Mouse (Mus musculus) urinary bladder, adult 2 months (tissue): Measurements from ENCODE around the gene Zc3hav1l. TPM values are rescaled to one million over a fixed set of nuclear protein-coding genes. Genes with fewer than 3 reads are reported as not detected.

Source experiments
- DNase-seq: peaks from one replicate; pipeline ENCODE4 v3.0.0; 2022; ENCODE audit warnings: low spot score
- polyA plus RNA-seq: library from polyadenylated mRNA; depleted of rRNA; stranded (reverse); fragments of >200 nt; gene quantifications from 2 replicates; pipeline ENCODE4 v1.2.3, GENCODE M21; 2012

Gene Zc3hav1l
- polyA plus RNA-seq, 1 experiment, result 6.9 TPM

DNA sequence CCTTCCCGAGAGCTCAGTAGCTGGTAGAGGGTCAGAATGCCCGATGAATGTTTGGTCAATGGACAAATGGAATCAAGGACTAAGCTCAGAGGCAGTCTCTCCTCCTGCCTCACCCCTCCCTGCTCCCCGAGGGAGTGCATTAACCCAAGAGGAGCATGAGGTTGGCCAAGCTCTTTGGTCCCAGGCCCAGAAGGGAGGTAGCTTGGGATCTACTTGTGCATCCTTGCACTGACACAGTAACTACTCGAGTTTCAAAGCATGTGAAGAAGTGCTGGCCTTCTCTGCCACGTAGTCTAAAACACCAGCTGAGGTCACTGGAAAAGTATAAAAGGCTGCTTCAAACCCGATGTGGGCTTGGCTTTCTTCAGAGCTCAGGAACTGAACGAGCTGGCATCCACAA is 34.6 kb downstream of the Zc3hav1l start:
- no peak for DNase-seq

GRCm38 (mm10) chr6:38263393-38264159 is 35.5 kb downstream of the Zc3hav1l start:
- no peak for DNase-seq

- DNase-seq, result no peak
Measured at GRCm38 (mm10) chr6:38261877-38262276, 37.2 kb downstream of the Zc3hav1l start.

- no peak for DNase-seq
Measured at GRCm38 (mm10) chr6:38257506-38257905, 41.6 kb downstream of the Zc3hav1l start.

- DNase-seq, result no peak
Measured at GRCm38 (mm10) chr6:38256793-38257192, 42.3 kb downstream of the Zc3hav1l start.

DNA sequence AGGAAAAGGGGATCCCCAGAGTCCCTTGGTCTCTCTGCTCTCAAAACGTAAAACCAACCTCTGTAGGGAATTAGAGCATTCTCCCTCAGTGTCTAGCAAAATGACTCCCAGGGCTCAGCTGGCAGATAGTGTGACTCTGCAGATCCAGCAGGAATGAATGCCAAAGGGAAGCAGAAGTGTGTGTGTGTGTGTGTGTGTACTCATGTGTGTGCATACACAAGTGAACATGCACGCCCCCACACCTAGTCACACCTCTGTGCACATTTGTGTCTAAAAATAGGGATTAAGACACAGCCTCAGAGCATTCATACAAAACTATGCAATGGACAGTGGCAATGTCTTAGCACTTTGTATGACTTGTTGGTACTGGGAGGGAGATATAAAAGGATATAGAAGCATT is 43.3 kb downstream of the Zc3hav1l start:
- no peak for DNase-seq

GRCm38 (mm10) chr6:38253736-38254641 is 45.1 kb downstream of the Zc3hav1l start, which contains the start of gene D630045J12Rik:
TSS of gene D630045J12Rik (minus strand) at chr6:38254009.
- peak; percentile 68 for DNase-seq

GRCm38 (mm10) chr6:38252766-38253735 is 46.0 kb downstream of the Zc3hav1l start:
- DNase-seq, result no peak

- DNase-seq, result no peak
Measured at GRCm38 (mm10) chr6:38252139-38252538, 46.9 kb downstream of the Zc3hav1l start.

DNA sequence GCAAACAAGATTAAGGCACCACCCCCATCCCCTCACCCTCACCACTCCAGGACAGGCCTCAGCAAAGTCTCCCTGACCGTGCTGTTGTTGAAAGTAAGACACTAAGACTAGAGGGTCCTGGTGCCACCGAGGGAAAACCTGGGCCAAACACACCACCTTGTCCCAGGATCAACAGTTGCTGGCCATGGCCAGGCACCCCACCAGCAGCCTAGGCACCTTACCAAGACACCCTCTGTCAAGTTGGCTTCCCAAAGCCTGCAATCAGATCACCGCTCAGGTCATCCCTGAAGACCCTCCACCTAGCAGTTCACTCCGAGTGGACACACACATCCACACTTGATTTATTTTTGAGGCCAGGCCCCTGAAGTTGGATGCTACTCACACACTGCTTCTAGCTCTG is 47.6 kb downstream of the Zc3hav1l start:
- DNase-seq, result no peak

DNA sequence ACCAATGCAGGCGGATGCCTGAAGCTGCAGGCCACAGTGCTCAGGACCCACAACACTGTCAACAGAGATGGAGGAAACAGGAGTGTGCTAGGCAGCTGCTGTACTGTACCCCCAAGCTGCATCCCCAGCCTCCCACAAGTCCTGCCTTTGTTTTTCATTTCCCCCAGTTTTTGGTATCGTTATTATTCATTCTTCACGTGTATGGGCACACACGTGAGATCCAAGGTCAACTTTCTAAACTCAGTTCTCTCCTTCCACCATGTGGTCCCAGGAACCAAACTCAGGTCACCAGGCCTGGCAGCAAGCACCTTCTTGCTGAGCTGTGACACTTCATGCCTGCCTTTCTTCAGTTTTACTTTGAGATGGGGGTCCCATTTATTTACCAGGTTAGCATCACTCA is 51.7 kb downstream of the Zc3hav1l start:
- no peak for DNase-seq

GRCm38 (mm10) chr6:38244806-38245205 is 54.3 kb downstream of the Zc3hav1l start:
- DNase-seq, result no peak

DNA sequence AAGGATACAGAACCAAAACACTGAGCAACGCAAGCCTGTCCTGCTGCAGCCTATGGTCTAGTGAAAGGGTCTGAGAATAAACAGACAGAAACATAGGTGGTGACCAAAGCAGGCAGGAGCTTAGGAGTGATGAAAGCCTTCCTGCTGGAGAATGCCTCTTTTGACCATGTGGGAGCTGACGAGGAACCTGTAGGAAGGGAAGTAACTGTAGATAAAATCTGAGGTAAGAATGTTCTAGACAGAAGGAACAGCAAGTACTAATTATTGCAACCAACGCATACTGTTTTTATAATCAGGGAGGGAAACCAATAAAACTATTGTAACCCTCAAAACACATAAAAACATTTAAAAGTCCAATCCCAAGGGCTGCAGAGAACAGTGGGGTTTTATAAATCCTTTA is 54.9 kb downstream of the Zc3hav1l start:
- DNase-seq, result no peak

DNA sequence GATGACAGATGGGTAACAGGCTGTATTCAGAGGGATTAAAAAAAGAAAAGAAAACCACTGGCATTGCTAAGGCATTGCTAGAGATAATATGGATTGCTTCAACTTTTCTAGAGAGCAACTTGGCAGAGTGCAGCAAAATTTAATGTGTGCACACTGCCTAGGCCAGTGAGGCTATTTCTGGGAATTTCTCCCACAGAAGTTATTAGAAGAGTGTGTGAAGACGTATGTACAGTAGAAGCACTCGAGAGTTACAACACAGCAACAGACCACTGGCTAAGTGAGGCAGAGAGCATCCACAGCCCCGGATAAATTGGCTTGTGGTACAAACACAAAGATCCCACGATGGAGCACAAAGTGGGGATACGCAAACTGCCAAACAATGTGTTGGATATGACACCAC is 56.2 kb downstream of the Zc3hav1l start:
- no peak for DNase-seq

- DNase-seq, result no peak
Measured at GRCm38 (mm10) chr6:38242295-38242830, 56.7 kb downstream of the Zc3hav1l start.

DNA sequence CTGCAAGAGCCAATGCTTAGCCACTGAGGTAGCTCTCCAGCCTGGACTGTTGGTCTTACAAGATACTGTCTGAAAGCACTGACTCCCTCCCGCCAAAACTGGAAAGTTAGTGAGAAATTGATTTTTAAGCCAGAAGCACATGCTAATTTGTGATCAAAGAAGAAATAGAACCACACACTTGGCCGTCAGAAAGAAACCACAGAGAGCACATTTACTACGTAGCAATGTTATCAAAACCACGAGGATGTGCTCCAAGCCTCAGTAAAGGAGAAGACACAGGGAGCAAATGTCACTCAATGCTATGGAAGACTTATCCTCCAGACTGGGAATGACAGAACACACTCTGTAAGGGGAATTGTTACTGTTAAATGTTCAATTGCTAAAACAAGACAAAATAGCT is 57.6 kb downstream of the Zc3hav1l start:
- DNase-seq, result no peak

GRCm38 (mm10) chr6:38240618-38241017 is 58.4 kb downstream of the Zc3hav1l start:
- no peak for DNase-seq

DNA sequence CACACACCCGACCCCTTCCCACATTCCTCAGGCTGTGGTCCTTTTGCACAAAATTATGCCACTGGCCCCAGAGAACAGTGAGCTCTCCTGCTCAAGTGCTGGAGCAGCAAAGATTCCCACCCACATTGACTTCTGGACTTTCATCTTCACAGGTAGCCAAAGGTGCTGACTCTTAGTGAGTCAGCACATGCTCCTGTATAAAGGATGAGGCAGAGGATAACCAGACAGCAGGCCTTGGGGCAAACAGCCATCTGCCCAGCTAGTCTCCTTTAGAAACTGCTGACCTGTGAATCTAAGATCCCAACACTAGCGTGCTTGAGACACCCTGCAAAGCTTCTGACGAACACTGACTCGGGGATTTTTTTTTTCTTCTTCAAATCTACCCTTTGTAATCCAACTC is 60.7 kb downstream of the Zc3hav1l start:
- no peak for DNase-seq
